Mouse (Mus musculus): ENCODE data around the gene Cck. TPM values are rescaled to one million over a fixed set of nuclear protein-coding genes. Genes with fewer than 3 reads are reported as not detected.

Gene Cck
- polyA plus RNA-seq (2014; fragmentation: Illumina TruSeq; extraction: RNeasy Lipid Tissue Mini Kit (QIAGEN cat#74804); ENCODE audit: low read depth, low replicate concordance): not detected

GRCm38 (mm10) chr9:121495529-121495928 is at the start of gene Cck:
Gene Cck (minus strand): TSS chr9:121495694.

Other genes starting within 250 kb of the Cck start
- gene Ulk4, start 218.5 kb downstream of the Cck start, polyA plus RNA-seq (2014; fragmentation: Illumina TruSeq; extraction: RNeasy Lipid Tissue Mini Kit (QIAGEN cat#74804); ENCODE audit: low read depth, low replicate concordance): 6.8 TPM
- 55.1 TPM for gene Trak1, start 198.2 kb downstream of the Cck start, polyA plus RNA-seq (2014; fragmentation: Illumina TruSeq; extraction: RNeasy Lipid Tissue Mini Kit (QIAGEN cat#74804); ENCODE audit: low read depth, low replicate concordance)
- 1.9 TPM for gene Lyzl4, start 146.4 kb upstream of the Cck start, polyA plus RNA-seq (2014; fragmentation: Illumina TruSeq; extraction: RNeasy Lipid Tissue Mini Kit (QIAGEN cat#74804); ENCODE audit: low read depth, low replicate concordance)
- gene Vipr1, start 147.0 kb upstream of the Cck start, polyA plus RNA-seq (2014; fragmentation: Illumina TruSeq; extraction: RNeasy Lipid Tissue Mini Kit (QIAGEN cat#74804); ENCODE audit: low read depth, low replicate concordance): 6.1 TPM
- gene Sec22c, start 209.8 kb upstream of the Cck start, polyA plus RNA-seq (2014; fragmentation: Illumina TruSeq; extraction: RNeasy Lipid Tissue Mini Kit (QIAGEN cat#74804); ENCODE audit: low read depth, low replicate concordance): 8.3 TPM
- gene Ss18l2, start 214.6 kb upstream of the Cck start, polyA plus RNA-seq (2014; fragmentation: Illumina TruSeq; extraction: RNeasy Lipid Tissue Mini Kit (QIAGEN cat#74804); ENCODE audit: low read depth, low replicate concordance): 57.9 TPM
- 91.5 TPM for gene Nktr, start 223.5 kb upstream of the Cck start, polyA plus RNA-seq (2014; fragmentation: Illumina TruSeq; extraction: RNeasy Lipid Tissue Mini Kit (QIAGEN cat#74804); ENCODE audit: low read depth, low replicate concordance)

All from adipose tissue, adult 10 weeks (tissue).